Mouse (Mus musculus) c-Kit-negative CD71-positive TER-119-positive erythroid progenitor cells, embryonic 14.5 days (primary cell): Measurements from ENCODE around the gene Dnal1.

Source experiments
- DNase-seq: peaks from one replicate; pipeline ENCODE4 v3.0.0-alpha.2; 2013; ENCODE audit warnings: low read depth, low spot score

Dnal1 gene

GRCm38 (mm10) chr12:84126899-84127298 lies 12.7 kb downstream of the Dnal1 start:
- no peak for DNase-seq

- no peak for DNase-seq
Observed at GRCm38 (mm10) chr12:84128576-84128975, 14.4 kb downstream of the Dnal1 start.

GRCm38 (mm10) chr12:84129931-84130330 lies 15.8 kb downstream of the Dnal1 start:
- no peak for DNase-seq

DNA sequence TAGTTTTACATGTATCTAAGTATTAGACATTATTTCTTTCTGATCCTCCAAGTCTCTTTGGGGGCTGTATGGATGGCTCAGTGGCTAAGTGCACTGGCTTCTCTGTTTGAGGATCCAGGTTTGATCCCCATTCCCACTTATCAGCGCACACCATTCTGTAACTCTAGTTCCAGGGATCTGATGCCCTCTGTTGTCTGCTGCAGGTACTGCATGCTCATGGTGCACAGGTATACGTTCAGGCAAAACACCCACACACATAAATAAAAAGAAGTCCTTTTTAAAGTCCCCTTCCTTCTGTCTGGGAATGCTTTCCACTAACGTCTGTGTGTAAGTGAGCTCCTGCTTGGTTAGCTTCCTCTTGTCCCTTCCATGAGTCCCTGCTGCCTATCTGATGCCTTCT lies 18.1 kb downstream of the Dnal1 start:
- DNase-seq = peak; percentile 56

- no peak for DNase-seq
Observed at GRCm38 (mm10) chr12:84137131-84137530, 23.0 kb downstream of the Dnal1 start.

DNA sequence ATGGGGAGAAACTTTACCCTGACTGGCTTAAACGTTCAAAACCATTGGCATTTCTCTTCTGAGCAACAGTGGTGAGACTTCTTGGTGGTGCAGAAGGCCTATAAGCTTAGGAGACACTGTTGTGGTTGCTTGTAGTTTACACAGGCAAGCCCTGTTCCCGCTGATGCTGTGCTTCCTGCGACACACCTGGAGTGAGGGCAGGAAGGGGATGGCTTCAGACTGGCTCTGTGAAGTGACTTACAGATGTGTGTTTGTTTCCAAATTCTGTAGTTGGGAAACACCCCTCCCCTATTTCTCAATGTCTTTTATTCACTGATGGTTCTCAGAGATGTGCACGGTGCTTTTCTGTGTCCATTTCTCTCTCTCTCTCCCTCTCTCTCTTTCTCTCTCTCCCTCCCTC lies 26.0 kb downstream of the Dnal1 start:
- no peak for DNase-seq

DNA sequence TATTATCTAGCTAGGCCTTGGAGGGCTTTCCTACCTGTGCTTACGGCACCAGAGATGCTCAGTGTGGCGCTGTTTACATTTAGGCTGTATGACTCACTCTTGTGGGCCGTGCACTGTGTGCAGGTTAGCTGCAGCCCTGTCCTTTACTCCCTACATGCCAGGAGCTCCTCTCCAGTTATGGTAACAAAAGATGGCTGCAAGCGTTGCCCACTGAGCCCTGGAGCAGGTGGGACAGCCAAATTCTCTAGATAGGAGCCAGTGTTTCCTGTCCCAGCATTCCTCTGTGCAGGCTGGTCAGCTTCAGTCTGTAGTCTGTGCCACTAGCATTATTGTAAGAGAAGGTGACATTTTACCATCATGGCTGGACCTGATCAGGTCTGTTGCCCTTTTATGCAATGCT lies 27.1 kb downstream of the Dnal1 start:
- DNase-seq = no peak

- no peak for DNase-seq
Observed at GRCm38 (mm10) chr12:84142281-84143050, 28.3 kb downstream of the Dnal1 start.

DNA sequence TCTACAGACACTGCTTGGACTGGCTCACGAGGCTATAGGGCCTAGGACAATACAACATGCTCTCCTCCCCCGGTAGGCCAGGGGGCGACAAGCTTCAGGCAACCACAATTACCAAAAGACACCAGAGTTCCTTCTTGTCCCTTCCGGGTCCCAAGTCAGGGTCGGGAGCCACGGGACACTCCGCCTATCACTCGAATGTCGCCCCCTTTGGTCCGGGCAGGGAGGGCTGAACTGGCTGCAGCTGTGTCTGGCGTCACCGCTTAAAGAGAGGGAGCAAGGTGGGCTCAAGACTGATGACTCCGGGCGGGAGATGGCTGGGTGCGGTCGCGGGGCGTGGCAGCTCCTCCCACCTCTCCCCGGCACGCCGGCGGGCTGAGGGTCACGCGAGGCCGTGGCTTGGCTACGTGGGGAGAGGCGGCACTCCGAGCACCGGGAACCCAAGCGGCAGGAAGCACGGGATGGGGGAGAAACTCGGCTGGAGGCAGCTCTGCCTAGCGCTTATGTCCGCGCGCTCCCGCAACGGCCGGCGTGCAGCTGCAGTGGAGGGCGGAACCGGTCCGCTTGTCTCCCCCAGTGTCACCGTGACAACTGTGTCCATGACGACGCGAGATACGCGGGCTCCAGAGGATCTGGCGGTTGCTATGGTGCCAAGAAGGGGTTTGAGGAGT lies 33.9 kb downstream of the Dnal1 start, which contains the start of gene Pnma1:
Gene Pnma1 (minus strand): TSS at position 536 of the 668 bp plus-strand sequence.
- DNase-seq = peak; percentile 85

- no peak for DNase-seq
Observed at GRCm38 (mm10) chr12:84148622-84149012, 34.5 kb downstream of the Dnal1 start.

DNA sequence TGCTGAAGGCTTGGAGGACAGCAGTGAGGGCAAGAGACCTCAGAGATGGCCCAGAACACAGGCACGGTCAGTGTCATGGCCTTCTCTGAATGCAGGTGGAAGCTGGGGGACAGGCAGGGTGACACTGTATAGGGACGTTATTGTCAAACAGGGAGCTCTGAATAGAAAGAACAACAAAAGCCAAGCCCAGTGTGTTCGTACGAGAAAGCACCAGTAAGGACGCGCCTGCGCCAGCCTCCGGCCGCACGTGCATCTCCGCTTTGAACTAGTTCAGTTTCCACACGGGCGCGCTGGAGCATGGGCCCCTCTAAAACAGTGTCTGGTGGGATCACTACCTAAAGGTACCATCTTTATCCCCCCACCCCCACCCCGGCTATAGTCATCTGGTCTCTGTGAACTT lies 35.8 kb downstream of the Dnal1 start:
- DNase-seq = no peak

DNA sequence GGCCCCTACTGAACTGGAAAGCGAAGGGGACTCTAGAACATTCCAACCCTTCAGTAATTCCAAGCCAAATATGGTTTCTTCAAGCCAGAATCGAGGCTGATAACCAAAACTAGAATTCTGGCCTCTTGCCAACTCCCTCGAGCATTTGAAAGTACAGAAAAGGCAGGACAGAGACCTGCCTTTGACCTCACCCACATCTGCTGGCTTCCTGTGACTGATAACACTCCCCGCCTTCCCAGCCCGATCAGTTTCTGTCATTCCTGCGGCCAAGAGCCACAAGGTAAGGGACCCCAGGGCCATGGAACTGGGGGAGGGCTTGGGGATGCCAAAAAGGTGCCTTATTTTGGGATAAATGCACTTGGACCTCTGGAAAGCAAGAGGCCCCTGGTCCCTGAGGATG lies 36.8 kb downstream of the Dnal1 start:
- peak; percentile 93 for DNase-seq

- DNase-seq = no peak
Observed at GRCm38 (mm10) chr12:84151911-84152310, 37.7 kb downstream of the Dnal1 start.

GRCm38 (mm10) chr12:84152352-84153190 lies 38.4 kb downstream of the Dnal1 start:
- peak; percentile 66 for DNase-seq

- no peak for DNase-seq
Observed at GRCm38 (mm10) chr12:84153414-84153813, 39.2 kb downstream of the Dnal1 start.

DNA sequence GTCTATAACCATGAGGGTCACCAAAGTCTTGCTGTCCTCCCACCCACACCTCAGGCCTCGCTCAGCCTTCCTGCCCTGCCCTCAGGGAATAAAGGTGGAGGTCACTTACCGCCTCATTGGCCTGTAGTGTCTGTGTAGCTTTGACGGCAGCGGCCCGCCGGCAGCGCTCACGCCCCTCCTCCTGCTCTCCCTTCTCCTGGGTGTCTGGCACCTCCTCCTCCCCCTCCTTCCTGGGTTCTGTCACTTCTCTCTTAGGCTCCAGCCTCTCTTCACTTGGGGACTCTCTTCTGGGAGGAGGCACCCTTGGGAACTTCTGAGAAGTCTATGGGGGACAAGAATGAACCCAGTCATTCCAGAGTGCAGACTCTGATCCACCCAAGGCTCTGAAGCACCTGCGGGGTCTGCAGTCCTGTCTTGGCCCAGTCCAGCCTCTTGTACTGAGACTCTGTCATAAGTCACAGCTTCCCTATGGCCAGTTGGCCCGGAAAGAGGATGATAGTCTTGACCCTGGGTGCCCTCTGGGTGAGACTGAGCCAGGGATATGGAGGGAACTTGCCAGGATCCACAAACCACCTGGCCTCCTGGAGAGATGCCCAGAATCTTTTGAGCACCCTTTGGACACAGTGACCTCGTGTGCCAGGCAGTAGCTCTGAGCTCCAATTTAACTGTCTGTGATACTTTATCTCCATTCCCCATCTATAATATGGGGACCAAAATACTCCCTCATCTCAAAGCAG lies 40.8 kb downstream of the Dnal1 start:
- DNase-seq = no peak

DNA sequence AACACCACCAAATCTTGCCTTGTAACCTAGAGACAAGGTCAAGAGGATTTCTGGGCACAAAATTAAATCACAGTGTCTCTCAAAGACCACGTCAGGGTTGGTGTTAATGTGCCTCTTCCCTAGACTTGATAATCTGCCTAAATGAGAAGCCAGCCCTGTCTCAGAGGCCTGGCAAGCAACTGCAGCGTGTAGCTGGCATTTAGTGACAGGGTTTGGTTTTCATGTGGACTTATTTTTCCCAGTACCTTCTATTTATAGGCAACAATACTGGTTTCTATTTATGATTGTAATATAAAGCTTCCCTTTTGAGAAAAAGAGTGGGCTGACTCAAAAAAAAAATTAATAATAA lies 41.3 kb downstream of the Dnal1 start:
- DNase-seq = no peak

DNA sequence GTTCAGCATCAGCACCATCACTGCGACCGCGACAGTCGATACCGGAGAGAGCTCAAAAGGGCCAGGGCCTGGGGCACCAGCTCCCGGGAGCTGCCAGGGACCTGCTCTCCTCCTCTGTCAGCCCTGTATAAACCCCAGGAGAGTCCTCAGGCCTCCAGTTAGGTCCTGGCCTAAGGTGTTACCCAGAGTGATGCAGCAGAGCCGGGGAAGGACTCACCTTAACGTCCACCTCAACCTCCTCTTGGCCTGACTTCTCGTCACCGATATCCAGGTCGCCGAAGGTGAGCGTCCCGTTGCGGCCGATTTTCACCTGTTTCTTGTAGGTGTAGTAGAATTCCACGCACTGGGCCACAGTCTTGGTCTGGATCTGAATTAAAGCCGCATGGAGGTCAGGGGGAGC lies 42.0 kb downstream of the Dnal1 start:
- DNase-seq = no peak

GRCm38 (mm10) chr12:84158156-84158555 lies 44.0 kb downstream of the Dnal1 start:
- no peak for DNase-seq

GRCm38 (mm10) chr12:84160491-84160890 lies 46.3 kb downstream of the Dnal1 start:
- DNase-seq = no peak

GRCm38 (mm10) chr12:84161116-84161515 lies 47.0 kb downstream of the Dnal1 start:
- DNase-seq = peak; percentile 56
